Mouse (Mus musculus) neural tube, embryonic 11.5 days (tissue): ENCODE results near the gene Dedd. TPM values are rescaled to one million over a fixed set of nuclear protein-coding genes. Genes with fewer than 3 reads are reported as not detected.
"Not testable (repeated sequence)": the region's sequence is repeated elsewhere in the genome, so short reads cannot be mapped to it uniquely, and the experiment has no call there.

Experiments
- ATAC-seq: fragments of 200-750 bp; cut with Nextera tagmentation; 2 replicates; pipeline ENCODE4 v1.8.0; 2017; ENCODE audit warnings: moderate number of reproducible peaks, mild to moderate bottlenecking, moderate TSS enrichment, moderate library complexity; ENCODE audit not compliant: insufficient read depth, low FRiP score, low TSS enrichment
- DNase-seq: peaks from one replicate; pipeline ENCODE4 v3.0.0-alpha.2; 2015; ENCODE audit warnings: low spot score
- H3K27ac ChIP-seq: fragments of 300-500 bp; sonication (generic); 2 replicates; pipeline ENCODE4 v1.5.1; 2014; ENCODE audit warnings: low read depth, mild to moderate bottlenecking, low read length
- H3K27me3 ChIP-seq: fragments of 300-500 bp; sonication (generic); 2 replicates; pipeline ENCODE4 v1.6.1; 2014; ENCODE audit warnings: mild to moderate bottlenecking, low read length, mixed read lengths; ENCODE audit not compliant: control insufficient read depth, insufficient read depth
- H3K36me3 ChIP-seq: fragments of 300-500 bp; sonication (generic); 2 replicates; pipeline ENCODE4 v1.6.1; 2014; ENCODE audit warnings: mild to moderate bottlenecking, low read length, moderate library complexity, mixed read lengths; ENCODE audit not compliant: control insufficient read depth, insufficient read depth
- H3K4me1 ChIP-seq: fragments of 300-500 bp; sonication (generic); 2 replicates; pipeline ENCODE4 v1.6.1; 2014; ENCODE audit warnings: low read length, mixed read lengths; ENCODE audit not compliant: control insufficient read depth, insufficient read depth
- H3K4me2 ChIP-seq: fragments of 300-500 bp; sonication (generic); 2 replicates; pipeline ENCODE4 v1.6.1; 2014; ENCODE audit warnings: low read depth, mild to moderate bottlenecking, moderate library complexity
- H3K4me3 ChIP-seq: fragments of 300-500 bp; sonication (generic); 2 replicates; pipeline ENCODE4 v1.5.1; 2014; ENCODE audit warnings: low read depth, low read length
- H3K9ac ChIP-seq: fragments of 300-500 bp; sonication (generic); 2 replicates; pipeline ENCODE4 v1.6.1; 2014; ENCODE audit warnings: mild to moderate bottlenecking, low read length
- H3K9me3 ChIP-seq: fragments of 300-500 bp; sonication (generic); 2 replicates; pipeline ENCODE4 v1.6.1; 2016; ENCODE audit warnings: low read length; ENCODE audit not compliant: control insufficient read depth
- WGBS: fragments of 180-500 bp; shearing (Covaris S2); extraction: QIAGEN DNeasy Blood & Tissue Kit; methylation state at CpG from one replicate; pipeline ENCODE4 v1.1.7; 2014; 5-methylcytosine and 5-hydroxymethylcytosine counted together
- polyA plus RNA-seq: library from polyadenylated mRNA; unstranded; fragments of >200 nt; fragmentation: Nextera tagmentation; extraction: Ambion mirVana; gene quantifications from 2 replicates; pipeline ENCODE4 v1.2.1, GENCODE M21; 2014

Dedd gene
- polyA plus RNA-seq, 1 experiment from 2014 or later: 50.4 TPM

DNA sequence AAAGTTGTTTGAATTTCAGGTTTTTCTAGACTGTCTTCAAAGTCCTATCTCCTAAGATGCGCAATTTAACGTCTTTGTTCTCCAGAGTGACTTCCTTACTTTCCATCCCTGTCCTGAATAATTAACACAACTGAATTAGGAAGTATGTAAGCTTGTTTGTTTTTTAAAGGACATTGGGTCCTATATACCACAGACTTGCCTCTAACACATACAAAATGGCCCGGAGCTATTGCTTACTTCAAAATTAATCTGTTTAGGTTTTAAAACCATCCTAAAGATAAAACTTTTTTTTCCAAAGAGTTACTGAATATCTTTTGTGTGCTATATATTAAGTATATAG is 33.9 kb upstream of the Dedd start:
- ATAC-seq (0 out of 2 replicates have a peak, but pooled peaks have one; percentile 7), DNase-seq (no peak)
- H3K9ac ChIP-seq: peak overlapping the region; percentile 69
- no peaks in the 10 kb centered on the region for H3K36me3 ChIP-seq
- no peaks in the 10 kb centered on the region for H3K9me3 ChIP-seq
- H3K27ac ChIP-seq: peak overlapping the region; percentile 60
- no peaks in the 10 kb centered on the region for H3K27me3 ChIP-seq
- H3K4me3 ChIP-seq: peak overlapping the region; percentile 50
- H3K4me2 ChIP-seq: peak overlapping the region; percentile 39
- 23% methylated on average over 3 of the region's 3 CpGs for WGBS
- H3K4me1 ChIP-seq: peaks cover 6% of the 10 kb centered on the region

DNA sequence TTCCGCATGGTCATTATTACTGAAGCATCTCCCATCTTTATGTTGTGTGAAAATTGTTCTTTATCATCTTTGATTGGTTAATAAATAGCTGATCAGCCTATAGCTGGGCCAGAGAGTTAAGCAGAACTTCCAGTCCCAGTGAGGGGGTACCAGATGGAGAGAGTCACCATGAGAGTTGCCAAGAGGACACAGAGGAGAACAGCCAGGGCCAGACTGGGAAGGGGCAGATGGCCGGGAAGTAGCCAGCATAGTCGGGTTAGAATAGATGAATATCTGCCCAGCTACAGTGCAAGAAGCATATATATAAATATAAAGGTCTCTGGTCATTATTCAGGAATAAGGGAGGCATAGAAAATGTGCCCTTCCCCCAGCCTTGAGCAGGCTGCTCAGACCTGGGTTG is 30.7 kb upstream of the Dedd start:
- H3K4me2 ChIP-seq: no peak overlapping the region
- H3K27ac ChIP-seq: no peak overlapping the region
- DNase-seq (no peak), ATAC-seq (no peak)
- no peaks in the 10 kb centered on the region for H3K36me3 ChIP-seq
- no peaks in the 10 kb centered on the region for H3K9me3 ChIP-seq
- H3K4me3 ChIP-seq: no peak overlapping the region
- peaks cover 6% of the 10 kb centered on the region for H3K4me1 ChIP-seq
- WGBS: 65% methylated on average over 3 of the region's 3 CpGs
- no peaks in the 10 kb centered on the region for H3K27me3 ChIP-seq
- H3K9ac ChIP-seq: no peak overlapping the region

DNA sequence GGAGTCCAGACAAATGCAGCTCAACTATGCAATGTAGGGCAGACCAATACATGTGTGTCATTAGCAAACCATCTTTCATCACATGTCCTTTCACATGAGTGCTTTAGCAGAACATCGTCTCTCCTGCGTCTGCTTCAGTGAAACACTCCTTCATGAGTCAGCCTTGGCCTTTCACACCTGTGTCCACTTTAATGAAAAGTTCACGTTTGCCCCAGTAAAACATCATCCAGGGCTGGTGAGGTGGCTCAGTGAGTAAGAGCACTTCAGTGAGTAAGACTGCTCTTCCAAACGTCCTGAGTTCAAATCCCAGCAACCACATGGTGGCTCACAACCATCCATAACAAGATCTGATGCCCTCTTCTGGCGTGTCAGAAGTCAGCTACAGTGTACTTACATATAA is 22.8 kb upstream of the Dedd start:
- not testable (repeated sequence) for DNase-seq, ATAC-seq, H3K4me2 ChIP-seq, H3K27me3 ChIP-seq, H3K9me3 ChIP-seq, H3K4me1 ChIP-seq, H3K4me3 ChIP-seq, H3K27ac ChIP-seq, H3K36me3 ChIP-seq, H3K9ac ChIP-seq
- 73% methylated on average over 5 of the region's 5 CpGs for WGBS

GRCm38 (mm10) chr1:171309321-171309720 is 19.6 kb upstream of the Dedd start:
- no peaks in the 10 kb centered on the region for H3K4me1 ChIP-seq
- no peak overlapping the region for H3K27ac ChIP-seq
- no peaks in the 10 kb centered on the region for H3K36me3 ChIP-seq
- no peaks in the 10 kb centered on the region for H3K27me3 ChIP-seq
- H3K9ac ChIP-seq: no peak overlapping the region
- no peak overlapping the region for H3K4me3 ChIP-seq
- no peaks in the 10 kb centered on the region for H3K9me3 ChIP-seq
- DNase-seq (no peak), ATAC-seq (no peak)
- WGBS: 83% methylated on average over 2 of the region's 2 CpGs
- no peak overlapping the region for H3K4me2 ChIP-seq

- H3K27ac ChIP-seq: no peak overlapping the region
- H3K4me2 ChIP-seq: no peak overlapping the region
- WGBS: 13% methylated on average over 7 of the region's 7 CpGs
Measured at GRCm38 (mm10) chr1:171319748-171320147, 9.2 kb upstream of the Dedd start.

GRCm38 (mm10) chr1:171320151-171320550 is 8.8 kb upstream of the Dedd start:
- ATAC-seq (no peak), DNase-seq (no peak)
- Histone ChIP-seq H3K4me1 (no peaks in the 10 kb centered on the region), H3K4me3 (no peak overlapping the region), H3K4me2 (no peak overlapping the region), H3K27ac (no peak overlapping the region), H3K9ac (no peak overlapping the region), H3K9me3 (no peaks in the 10 kb centered on the region), H3K36me3 (no peaks in the 10 kb centered on the region), H3K27me3 (no peaks in the 10 kb centered on the region)
- 15% methylated on average over 5 of the region's 5 CpGs for WGBS

More at GRCm38 (mm10) chr1:171319748-171320147, 9.2 kb upstream of the Dedd start:
- Histone ChIP-seq H3K9me3 (no peaks in the 10 kb centered on the region), H3K4me3 (no peak overlapping the region), H3K36me3 (no peaks in the 10 kb centered on the region), H3K27me3 (no peaks in the 10 kb centered on the region), H3K4me1 (no peaks in the 10 kb centered on the region), H3K9ac (no peak overlapping the region)
- ATAC-seq: no peak
- DNase-seq: no peak

- Histone ChIP-seq H3K36me3 (no peaks in the 10 kb centered on the region), H3K27ac (no peak overlapping the region), H3K9me3 (no peaks in the 10 kb centered on the region), H3K27me3 (no peaks in the 10 kb centered on the region), H3K4me1 (no peaks in the 10 kb centered on the region), H3K4me3 (no peak overlapping the region), H3K9ac (no peak overlapping the region), H3K4me2 (no peak overlapping the region)
- ATAC-seq (no peak), DNase-seq (peak; percentile 18)
Measured at GRCm38 (mm10) chr1:171321415-171321814, 7.5 kb upstream of the Dedd start.

GRCm38 (mm10) chr1:171322012-171322411 is 6.9 kb upstream of the Dedd start:
- DNase-seq (no peak), ATAC-seq (peak; percentile 41; the same call in 1 of the 2 replicates)
- Histone ChIP-seq H3K4me2 (no peak overlapping the region), H3K4me3 (no peak overlapping the region), H3K36me3 (no peaks in the 10 kb centered on the region), H3K9me3 (no peaks in the 10 kb centered on the region), H3K9ac (no peak overlapping the region), H3K27me3 (no peaks in the 10 kb centered on the region), H3K4me1 (no peaks in the 10 kb centered on the region), H3K27ac (no peak overlapping the region)
- 91% methylated on average over 1 of the region's 1 CpGs for WGBS

DNA sequence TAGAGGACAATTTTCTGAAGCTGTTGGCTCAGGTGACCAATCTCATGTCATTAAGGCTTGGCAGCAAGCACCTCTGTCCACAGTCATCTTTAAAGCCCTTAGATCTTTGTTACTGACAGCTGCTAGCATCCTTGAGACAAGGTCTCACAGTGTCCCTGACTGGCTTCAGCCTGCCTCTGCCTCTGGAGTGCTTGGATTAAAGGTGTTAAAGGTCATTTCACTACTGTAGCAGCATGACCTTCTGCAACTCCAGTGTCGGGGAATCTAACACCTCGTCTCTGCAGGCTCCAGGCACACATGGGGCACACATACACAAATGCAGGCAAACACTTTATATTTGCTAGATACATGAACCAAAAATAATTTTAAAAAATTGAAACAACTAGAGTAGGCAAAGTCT is 3.4 kb upstream of the Dedd start:
- no peak for ATAC-seq
- no peak for DNase-seq
- no peak overlapping the region for H3K4me3 ChIP-seq
- peaks cover 7% of the 10 kb centered on the region for H3K4me1 ChIP-seq
- H3K36me3 ChIP-seq: no peaks in the 10 kb centered on the region
- H3K27me3 ChIP-seq: no peaks in the 10 kb centered on the region
- no peak overlapping the region for H3K27ac ChIP-seq
- 85% methylated on average over 2 of the region's 2 CpGs for WGBS
- H3K4me2 ChIP-seq: no peak overlapping the region
- no peak overlapping the region for H3K9ac ChIP-seq
- H3K9me3 ChIP-seq: no peaks in the 10 kb centered on the region
